12 mouse cellular contexts compared by ENCODE assay signal in the genomic region with DNA sequence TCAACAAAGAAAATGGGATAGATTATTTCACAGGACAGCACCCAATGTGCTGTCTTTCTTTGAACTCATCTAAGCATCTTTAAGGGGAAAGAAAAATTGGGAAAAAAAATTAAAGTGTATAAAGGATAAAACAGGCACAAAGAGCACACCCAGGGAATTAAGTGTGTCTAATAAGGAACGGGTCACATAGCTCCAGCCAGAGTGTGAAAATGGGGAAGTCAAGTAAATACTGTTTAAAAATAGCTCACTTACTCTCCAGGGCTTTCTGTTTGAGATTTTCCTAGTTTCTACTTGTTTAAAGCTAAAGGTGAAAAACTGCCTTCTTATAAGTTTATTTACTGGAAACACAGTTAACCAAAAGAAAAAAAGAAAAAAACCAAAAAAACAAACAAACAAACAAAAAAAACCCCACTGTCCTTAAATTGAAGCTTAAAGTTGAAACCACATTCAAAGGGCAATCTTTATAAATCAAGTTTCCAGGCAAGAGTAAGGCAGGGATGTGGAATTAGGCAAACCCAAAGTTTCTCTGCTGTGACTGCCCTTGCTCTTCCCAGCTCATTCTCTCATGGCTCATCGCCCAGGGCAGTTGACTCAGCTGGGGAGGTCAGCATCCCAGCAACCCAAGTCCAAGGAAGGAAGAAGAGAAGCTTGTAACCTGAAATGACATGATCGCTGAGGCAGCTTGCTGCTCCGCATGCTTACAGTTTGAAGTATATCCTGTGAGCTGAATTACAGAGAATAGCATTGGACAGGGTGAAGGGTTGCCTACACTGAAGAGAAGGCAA. TPM values are rescaled to one million over a fixed set of nuclear protein-coding genes. Genes with fewer than 3 reads are reported as not detected.
DNase-seq lines count a peak whose midpoint lies in the region; ATAC-seq lines count a peak whose summit lies in the region.
"Had no signal": no experiment of that assay in that cellular context is flagged by ENCODE, and none has a peak within 500 bp of the region (broad histone marks: within the 10 kb centered on the region; RNA-seq: fewer than 3 reads in every experiment).

No protein-coding gene starts in this region.

- no peaks in the 10 kb centered on the region for H3K4me1 ChIP-seq in heart, embryonic 11.5 days (ENCODE audit: control insufficient read depth, insufficient read depth, low read length)

- no peaks in the 10 kb centered on the region for H3K9me3 ChIP-seq in heart, embryonic 11.5 days (replicated peaks; ENCODE audit: control insufficient read depth, low read length)
- H3K9me3 ChIP-seq: liver, embryonic 12.5 days had no signal

- intact Hi-C loops in gastrocnemius, postnatal 36 days (cut with DNase I), result no loop called here

- ATAC-seq in heart, embryonic 11.5 days (replicated peaks; ENCODE audit: insufficient number of reproducible peaks, low FRiP score, low TSS enrichment), result no peak
- no peak for ATAC-seq in activated CD4-positive, CD25-positive, alpha-beta regulatory T cell, adult 4 months
- ATAC-seq: intestine, embryonic 16.5 days had no signal

- peak; percentile 58 to 65 for DNase-seq in heart, adult 18-20 months
- peak; percentile 27 for DNase-seq in NIH3T3 (ENCODE audit: low read depth)
- DNase-seq in gastrocnemius, postnatal 36 days, result peak; percentile 31 to 51
- peak; percentile 46 to 51 for DNase-seq in kidney, postnatal 25 days
- no peak for DNase-seq in thymus, postnatal 36 days
- no peak for DNase-seq in right cerebral cortex, postnatal 36 days (ENCODE audit: low spot score in 2 of 2)
- DNase-seq: thymus, postnatal 25 days had no signal

- H3K36me3 ChIP-seq in heart, embryonic 11.5 days (ENCODE audit: control insufficient read depth, insufficient read depth, low read length), result no peaks in the 10 kb centered on the region
- H3K36me3 ChIP-seq: liver, embryonic 12.5 days had no signal

- no peak overlapping the region for H3K4me3 ChIP-seq in heart, embryonic 11.5 days (ENCODE audit: low read depth, low read length)
- H3K4me3 ChIP-seq: liver, embryonic 12.5 days; myocyte had no signal

- WGBS in heart, embryonic 11.5 days (ENCODE audit: insufficient replicate concordance), result 79% methylated on average over 4 of the region's 4 CpGs

- no peak overlapping the region for H3K4me2 ChIP-seq in heart, embryonic 11.5 days
- H3K4me2 ChIP-seq: liver, embryonic 12.5 days had no signal

- H3K27me3 ChIP-seq in heart, embryonic 11.5 days (ENCODE audit: control insufficient read depth, insufficient read depth, low read length), result no peaks in the 10 kb centered on the region
- H3K27me3 ChIP-seq: liver, embryonic 12.5 days had no signal

- H3K9ac ChIP-seq in heart, embryonic 11.5 days (ENCODE audit: low read depth, low read length), result no peak overlapping the region
- H3K9ac ChIP-seq: liver, embryonic 12.5 days had no signal

- H3K27ac ChIP-seq in heart, embryonic 11.5 days (ENCODE audit: low read depth, low read length), result no peak overlapping the region
- H3K27ac ChIP-seq: liver, embryonic 12.5 days had no signal

RNA-seq across cellular contexts. Expression of a gene that starts 57.5 kb away (rescaled TPM):
- 1 to 10 TPM in 1 of 2 experiments, under 1 TPM in 1; 0.62 to 2.1 TPM for total RNA-seq in heart, adult 18-20 months (2021)
- 0.43 and 0.51 TPM in 2 replicates for polyA plus RNA-seq in heart, embryonic 11.5 days (2014; fragmentation: Nextera tagmentation; extraction: Ambion mirVana)
- under 1 TPM; 0.79 to 0.81 TPM for total RNA-seq in gastrocnemius, postnatal 36 days (2021)
- polyA plus RNA-seq in activated CD4-positive, CD25-positive, alpha-beta regulatory T cell, adult 4 months (2017; shearing (Covaris generic)), result 100 to 1,000 TPM; 282 to 347 TPM
- polyA plus RNA-seq: myocyte had no signal

Comparison
In these comparisons a context has a peak if more than half of its experiments do, and no peak if none do; other contexts are left out.
1. DNase-seq: peak in heart, adult 18-20 months (2 of 2), NIH3T3 (single experiment), gastrocnemius, postnatal 36 days (2 of 2) and kidney, postnatal 25 days (2 of 2); none in thymus, postnatal 36 days (0 of 2) and right cerebral cortex, postnatal 36 days (0 of 2).